Mouse (Mus musculus) frontal cortex, postnatal 14 days (tissue): ENCODE results near the gene Gabrr2.
"Not testable (repeated sequence)": the region's sequence is repeated elsewhere in the genome, so short reads cannot be mapped to it uniquely, and the experiment has no call there.

Source experiments
- DNase-seq, 2 experiments: peaks; one replicate each; pipeline ENCODE4 v3.0.0; 2022; ENCODE audit warnings: low spot score in 2 of 2

Gene Gabrr2

GRCm38 (mm10) chr4:33070326-33070725 is 7.5 kb downstream of the Gabrr2 start:
- DNase-seq = no peak

- no peak for DNase-seq
Measured at GRCm38 (mm10) chr4:33071337-33071736, 8.5 kb downstream of the Gabrr2 start.

- DNase-seq = no peak
Measured at GRCm38 (mm10) chr4:33072526-33073161, 9.8 kb downstream of the Gabrr2 start.

GRCm38 (mm10) chr4:33074406-33074805 is 11.6 kb downstream of the Gabrr2 start:
- no peak for DNase-seq

- no peak for DNase-seq
Measured at GRCm38 (mm10) chr4:33074851-33075250, 12.1 kb downstream of the Gabrr2 start.

- DNase-seq = no peak
Measured at GRCm38 (mm10) chr4:33075776-33076524, 13.2 kb downstream of the Gabrr2 start.

- no peak for DNase-seq
Measured at GRCm38 (mm10) chr4:33077161-33077560, 14.4 kb downstream of the Gabrr2 start.

GRCm38 (mm10) chr4:33077724-33078123 is 14.9 kb downstream of the Gabrr2 start:
- no peak for DNase-seq

- DNase-seq = no peak
Measured at GRCm38 (mm10) chr4:33078492-33078891, 15.7 kb downstream of the Gabrr2 start.

GRCm38 (mm10) chr4:33099118-33099694 is 36.4 kb downstream of the Gabrr2 start:
- DNase-seq = no peak

GRCm38 (mm10) chr4:33109720-33110458 is 47.1 kb downstream of the Gabrr2 start:
- DNase-seq = no peak

- no peak for DNase-seq
Measured at GRCm38 (mm10) chr4:33110845-33111244, 48.0 kb downstream of the Gabrr2 start.

GRCm38 (mm10) chr4:33111358-33111757 is 48.6 kb downstream of the Gabrr2 start:
- no peak for DNase-seq

GRCm38 (mm10) chr4:33112866-33113265 is 50.1 kb downstream of the Gabrr2 start:
- DNase-seq = not testable (repeated sequence)

- peak; percentile 24 to 82 for DNase-seq
Measured at GRCm38 (mm10) chr4:33119118-33119517, 56.3 kb downstream of the Gabrr2 start.

GRCm38 (mm10) chr4:33124493-33124892 is 61.7 kb downstream of the Gabrr2 start:
- DNase-seq = peak in 1 of 2 experiments; percentile 45

GRCm38 (mm10) chr4:33125409-33126084 is 62.7 kb downstream of the Gabrr2 start:
- DNase-seq = no peak

- DNase-seq = no peak
Measured at GRCm38 (mm10) chr4:33132221-33132620, 69.4 kb downstream of the Gabrr2 start, which contains the start of gene Gabrr1. Gabrr1 (plus strand) TSS chr4:33132521.
